Mouse (Mus musculus) CH12F3 (cell line): Measurements from ENCODE around the gene Immp2l.

ENCODE experiments used
- in situ Hi-C: fragments of 300-500 bp; cut with MboI; formaldehyde crosslinking; loops from 2 replicates; pipeline ENCODE4 v1.14.3; 2020; ENCODE audit warnings: low sequenced_read_pairs

Gene Immp2l

DNA sequence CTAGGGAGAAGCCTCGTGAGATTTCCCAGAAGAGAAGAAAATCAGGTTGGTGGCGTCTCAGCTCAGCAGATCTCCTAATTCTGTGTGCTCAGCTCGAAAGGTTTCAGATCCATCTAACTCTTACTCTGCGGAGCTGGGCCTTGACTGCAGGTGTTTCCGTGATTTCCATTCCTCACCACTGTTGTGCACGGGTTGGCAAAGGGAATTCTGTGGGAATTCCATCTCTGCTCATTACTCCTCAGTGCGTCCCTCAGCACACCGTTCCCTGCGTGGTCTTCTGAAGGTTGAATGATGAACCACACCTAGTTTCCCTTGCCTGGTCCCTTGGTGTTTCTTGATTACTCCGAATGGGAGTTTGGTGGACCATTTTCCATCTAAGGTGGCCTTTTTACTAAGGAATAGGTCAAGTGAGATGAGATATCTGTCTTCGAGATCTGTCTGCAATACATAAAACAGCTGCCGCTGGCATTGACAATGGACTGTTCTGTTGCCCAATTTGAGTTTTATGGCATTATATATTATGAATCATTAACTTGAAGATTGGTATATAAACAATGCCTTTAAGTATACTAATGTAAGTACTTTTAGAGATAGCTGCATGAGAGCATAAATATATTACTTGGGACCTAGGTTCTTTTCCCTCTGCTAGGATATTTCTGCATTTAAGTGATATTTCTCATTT lies 23.3 kb downstream of the Immp2l start:
- in situ Hi-C loops = no loop called here

DNA sequence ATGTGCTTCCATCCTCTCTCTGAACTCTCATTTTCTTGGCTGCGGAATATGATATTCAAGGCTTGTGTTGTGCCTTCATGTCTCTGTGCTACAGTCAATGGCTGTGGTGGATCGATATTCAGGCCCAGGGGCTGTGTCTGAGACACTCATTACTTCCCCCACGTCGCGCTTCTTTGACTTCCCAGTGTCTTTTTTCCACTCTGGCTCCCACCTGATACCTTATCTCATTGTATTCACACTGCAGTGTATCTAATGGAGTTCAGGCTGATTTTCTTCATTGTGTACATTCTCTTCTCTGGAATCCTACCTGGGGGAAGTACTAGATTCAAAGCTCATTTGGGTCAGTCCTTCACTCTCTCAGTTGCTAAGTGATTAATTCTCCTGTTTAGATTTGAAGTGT lies 27.1 kb downstream of the Immp2l start:
- in situ Hi-C loops = no loop called here

DNA sequence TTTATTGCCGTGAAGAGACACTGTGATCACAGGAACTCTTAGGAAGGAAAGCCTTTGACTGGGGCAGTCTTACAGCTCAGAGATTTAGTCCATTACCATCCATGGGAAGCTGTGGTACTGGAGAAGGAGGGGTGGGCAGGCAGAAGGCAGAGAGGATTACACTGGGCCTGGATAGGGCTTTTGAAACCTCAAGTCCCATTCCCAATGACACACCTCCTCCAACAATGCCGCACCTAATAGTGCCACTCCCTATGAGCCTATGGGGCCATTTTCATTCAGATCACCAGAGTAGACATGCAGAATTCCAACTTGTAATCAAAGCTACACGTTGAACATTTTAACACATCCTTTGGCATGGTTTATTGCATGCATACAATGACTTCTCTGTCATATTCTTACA lies 29.0 kb downstream of the Immp2l start:
- in situ Hi-C loops = no loop called here

DNA sequence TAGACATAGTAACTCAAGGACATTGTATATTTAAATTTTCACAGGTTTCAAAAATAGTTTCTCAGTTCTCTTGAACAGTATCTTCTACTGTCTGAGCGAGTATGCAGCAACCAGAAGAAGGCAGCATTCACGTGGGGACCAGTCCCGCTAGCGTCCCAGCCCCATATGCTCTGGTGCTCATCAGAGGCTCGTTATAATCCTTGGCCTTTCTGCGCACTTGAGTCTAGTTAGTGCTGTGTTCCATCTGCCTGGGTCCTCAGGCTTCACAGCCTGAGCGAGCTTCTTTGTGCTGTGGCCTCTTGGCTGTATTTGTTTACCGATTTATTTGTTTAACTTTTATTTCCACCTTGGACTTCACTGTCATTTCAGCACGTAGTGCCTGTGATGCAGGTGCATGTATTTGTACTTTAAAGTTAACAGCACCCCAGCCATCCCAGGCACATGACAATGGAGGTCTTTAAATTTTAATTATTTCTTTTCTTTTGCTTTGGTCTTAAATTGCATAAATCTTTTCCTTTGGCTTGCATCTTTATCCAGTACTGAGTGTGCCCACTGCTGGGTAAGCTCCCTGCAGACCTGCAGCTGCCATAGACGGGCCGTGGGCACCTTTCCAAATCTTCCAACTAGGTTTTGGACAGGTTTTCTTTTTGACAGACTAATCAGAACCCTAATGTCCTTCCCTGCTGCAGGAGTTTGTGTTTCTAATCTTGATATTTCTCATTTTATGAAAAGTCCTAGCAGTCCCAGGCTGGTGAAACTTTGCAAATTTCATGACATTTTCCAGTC lies 30.3 kb downstream of the Immp2l start:
- in situ Hi-C loops = no loop called here

DNA sequence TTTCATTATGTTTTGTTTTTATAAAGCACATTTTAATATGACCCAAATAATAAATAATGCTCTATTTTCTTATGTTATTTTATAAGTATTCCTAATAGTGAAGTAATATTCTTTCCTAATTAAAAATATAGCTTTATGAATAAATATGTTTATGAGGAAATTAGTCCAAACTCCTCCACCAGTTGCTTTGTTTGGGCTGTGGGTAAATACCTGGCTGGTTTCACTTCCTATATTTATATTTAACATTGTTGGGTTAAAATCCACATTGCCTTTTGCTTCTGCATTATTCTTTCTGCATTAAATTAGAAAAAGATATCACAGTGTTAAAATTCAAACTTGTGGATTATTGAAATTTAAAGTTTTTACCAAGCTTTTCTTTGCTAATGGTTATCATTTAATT lies 32.1 kb downstream of the Immp2l start:
- in situ Hi-C loops = no loop called here

DNA sequence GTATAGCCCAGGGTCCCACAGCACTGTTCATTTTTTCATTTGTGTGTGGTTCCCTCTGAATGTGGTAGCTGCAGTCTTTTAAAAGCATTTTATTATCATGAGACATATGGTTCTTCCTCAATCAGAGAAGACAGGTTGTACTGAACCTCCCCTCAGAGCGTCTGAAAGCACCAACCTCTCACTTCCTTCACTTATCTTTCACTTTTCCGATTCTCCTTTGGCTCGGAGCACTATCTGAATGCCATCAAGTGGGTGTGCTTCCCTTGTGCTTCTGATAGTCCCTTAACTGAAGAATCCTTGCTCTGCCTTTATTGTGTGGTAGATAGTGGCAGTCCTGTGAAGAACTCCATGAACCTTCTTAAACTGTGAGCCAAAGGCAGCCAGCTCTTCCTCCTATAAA lies 39.4 kb downstream of the Immp2l start:
- in situ Hi-C loops = no loop called here

DNA sequence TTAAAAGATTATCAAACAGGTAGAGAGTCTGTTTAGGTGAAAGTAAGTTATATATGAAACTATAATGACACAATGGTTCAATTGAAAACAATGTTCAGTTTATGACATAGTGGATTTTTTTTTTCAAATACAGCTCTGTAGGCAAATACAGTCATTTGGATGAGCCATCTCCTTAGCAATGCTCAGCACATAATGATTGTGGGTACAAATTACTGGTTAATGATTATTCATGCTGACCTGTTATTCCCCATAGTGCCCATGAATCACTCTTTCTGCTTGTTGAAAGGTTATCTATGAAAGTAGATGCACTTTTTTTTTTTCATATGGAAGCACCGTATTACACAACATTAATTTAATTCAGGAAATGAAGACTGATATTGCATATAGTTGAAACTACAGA lies 58.0 kb downstream of the Immp2l start:
- in situ Hi-C loops = no loop called here

DNA sequence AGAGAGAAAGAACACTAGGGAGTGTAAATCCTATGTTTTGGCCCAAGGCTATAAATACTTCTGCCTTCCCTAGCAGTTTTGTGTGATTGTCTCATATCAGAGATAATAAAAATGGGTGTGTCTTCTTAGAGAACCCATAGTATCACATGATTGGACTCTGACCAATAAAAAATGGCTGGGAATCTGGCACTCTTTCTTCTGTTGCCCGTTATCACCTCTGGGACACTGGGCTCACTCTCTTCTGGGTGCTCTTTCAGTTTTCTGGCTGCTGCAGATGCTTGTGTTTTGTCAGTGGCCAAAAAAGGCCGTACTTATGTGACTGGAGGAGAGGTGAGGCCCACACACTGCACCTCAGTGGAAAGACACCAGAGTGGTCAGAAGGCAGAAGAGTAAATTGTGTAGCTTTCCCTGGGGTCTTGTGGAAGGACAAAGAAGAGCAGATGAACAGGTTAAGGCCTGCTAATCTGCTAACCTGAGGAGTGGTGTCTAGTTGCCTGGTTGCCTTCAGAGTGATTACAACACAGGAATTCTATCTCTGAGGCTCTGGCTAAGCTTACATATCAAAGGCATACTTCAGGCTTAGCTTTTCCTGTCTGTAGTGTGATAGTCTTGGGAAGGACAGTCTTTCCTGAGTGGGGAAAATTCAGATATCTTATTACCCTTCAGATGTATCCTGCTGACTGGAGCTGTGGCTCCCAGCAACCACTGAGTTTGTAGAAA lies 60.6 kb downstream of the Immp2l start:
- in situ Hi-C loops = no loop called here

DNA sequence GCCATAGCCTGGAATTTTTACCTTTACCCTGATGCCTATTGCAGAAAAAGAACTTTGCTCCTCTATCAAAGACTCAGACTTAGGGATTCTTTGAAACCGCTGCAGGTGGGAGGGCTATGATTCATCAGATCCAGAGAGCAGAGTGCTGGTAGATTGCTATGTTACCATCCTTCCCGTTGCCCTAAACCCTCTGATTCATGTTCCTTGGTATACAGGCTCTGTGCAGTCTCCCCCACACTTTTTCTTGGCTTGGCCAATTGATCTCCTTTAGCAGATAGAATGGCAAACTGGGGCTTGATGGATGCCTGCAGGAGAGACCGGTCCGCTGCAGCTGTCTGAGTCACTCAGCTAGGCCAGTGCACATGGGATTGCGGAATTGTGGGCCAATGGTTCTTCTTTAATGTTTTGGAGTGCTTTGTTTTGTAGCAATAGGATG lies 66.1 kb downstream of the Immp2l start:
- in situ Hi-C loops = loop anchor here (10.0 kb wide), 1 partner anchor 245 kb away; no protein-coding TSS in a partner anchor

DNA sequence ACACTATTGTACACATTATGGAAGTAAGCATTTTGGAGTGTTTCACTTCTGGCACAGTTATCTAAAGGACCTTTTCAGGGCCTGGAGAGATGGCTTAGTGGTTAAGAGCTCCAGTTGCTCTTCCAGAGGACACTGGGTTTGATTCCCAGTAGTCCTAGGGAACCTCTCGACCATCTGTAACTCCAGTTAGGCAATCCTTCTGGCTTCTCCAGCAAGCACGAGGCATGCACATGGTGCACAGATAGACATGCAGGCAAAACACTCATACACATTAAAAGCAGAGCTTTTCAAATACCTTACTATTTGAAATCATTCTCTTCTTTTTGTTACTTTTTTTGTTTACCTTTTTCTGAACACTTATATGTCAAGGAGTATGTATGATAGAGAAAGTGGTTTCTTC lies 66.9 kb downstream of the Immp2l start:
- in situ Hi-C loops = loop anchor here (10.0 kb wide), 1 partner anchor 246 kb away; no protein-coding TSS in a partner anchor

DNA sequence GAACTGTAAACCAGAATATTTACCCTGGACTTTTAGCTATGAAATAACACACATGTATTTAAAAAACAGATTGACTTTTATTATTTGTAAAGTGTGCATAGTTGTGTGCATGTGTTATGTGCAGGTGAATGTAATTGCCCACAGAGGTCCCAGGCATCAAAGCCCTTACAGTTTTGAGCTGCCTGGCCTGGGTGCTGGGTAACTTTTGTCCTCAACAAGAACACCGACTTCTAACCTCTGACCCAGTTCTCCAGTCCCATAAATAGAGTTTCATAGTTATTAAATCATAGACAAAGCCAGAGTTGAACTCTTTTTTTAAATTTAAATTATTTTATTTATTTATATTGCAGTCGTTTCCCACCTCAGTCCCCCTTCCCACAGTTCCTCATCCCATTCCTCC lies 67.4 kb downstream of the Immp2l start:
- in situ Hi-C loops = loop anchor here (10.0 kb wide), 1 partner anchor 247 kb away; no protein-coding TSS in a partner anchor

DNA sequence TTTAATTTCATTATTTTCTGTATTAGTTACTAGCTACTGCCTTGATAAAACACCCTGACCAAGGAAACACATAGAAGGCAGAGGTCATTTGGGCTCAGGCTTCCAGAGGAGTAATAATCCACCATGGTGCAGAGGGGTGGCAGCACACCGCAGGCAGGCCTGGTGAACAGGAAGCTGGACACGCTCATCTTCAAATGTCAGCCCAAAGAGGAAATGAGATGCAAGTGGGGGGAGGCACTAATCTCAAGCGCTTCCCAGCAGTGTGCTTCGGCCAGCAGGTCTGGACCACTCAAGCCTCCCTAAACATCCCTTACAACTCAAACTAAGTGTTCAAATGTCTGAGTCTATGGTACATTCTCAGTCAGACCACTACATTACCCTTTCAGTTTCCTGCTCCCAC lies 72.2 kb downstream of the Immp2l start:
- in situ Hi-C loops = loop anchor here (10.0 kb wide), 1 partner anchor 251 kb away; no protein-coding TSS in a partner anchor

DNA sequence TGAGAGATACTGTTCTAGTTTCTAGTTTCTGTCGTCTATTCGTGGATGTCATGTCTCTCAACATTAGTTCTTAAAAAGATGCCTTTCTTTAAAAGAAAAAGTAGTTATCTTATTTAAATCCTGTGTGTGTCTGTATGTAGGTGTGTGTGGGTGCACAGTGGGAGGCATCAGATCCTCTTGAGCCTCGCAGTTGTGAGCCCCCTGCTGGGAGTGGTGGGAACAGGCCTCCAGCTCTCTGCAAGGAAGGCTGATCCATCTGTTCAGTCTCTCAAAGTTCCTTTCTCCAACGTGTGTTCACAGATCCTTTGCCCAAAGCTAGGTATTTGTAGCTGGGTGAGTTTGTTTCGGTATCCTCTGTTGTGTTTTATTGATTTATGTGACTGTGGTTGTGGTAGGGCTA lies 73.5 kb downstream of the Immp2l start:
- in situ Hi-C loops = loop anchor here (10.0 kb wide), 1 partner anchor 253 kb away; no protein-coding TSS in a partner anchor

DNA sequence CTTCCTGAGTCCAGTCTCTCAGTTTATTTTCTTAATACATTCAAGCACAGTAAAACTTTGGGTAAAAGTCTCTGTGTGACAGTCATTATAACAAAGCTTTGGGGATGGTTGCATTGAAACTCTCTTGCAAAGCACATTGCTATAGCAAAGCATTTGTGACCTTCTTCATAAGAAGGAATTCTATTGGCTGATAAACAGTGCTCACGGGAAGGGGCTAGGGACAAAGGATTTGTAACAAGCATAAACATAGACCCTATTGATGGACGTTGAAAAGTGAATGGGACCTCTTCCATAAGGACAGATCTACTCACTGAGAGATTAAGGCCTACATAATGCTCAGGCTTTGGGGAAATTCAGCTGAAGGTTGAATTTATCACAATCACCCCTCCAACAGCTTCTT lies 85.1 kb downstream of the Immp2l start:
- in situ Hi-C loops = loop anchor here (25.0 kb wide), 1 partner anchor 378 kb away; the partner anchor contains the start of gene Lrrn3

DNA sequence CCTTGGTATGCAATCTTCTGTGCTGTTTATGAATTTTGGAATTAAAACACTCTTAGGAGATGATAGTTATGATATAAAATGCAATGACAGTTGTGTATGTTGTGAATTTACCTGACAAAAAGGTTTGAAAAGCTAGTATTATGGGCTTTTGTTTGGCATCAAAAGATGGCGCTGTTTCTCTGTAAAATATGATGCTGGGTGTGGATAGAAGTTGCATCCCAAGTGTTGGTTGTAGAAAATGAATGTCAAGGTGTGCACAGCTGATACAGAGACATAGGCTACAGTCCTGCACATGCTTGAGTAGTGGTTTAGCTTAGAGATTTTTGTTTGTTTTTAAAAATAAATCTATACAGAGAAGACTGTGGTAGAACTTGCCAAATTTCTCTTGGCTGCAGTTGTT lies 87.6 kb downstream of the Immp2l start:
- in situ Hi-C loops = loop anchor here (25.0 kb wide), 1 partner anchor 376 kb away; the partner anchor contains the start of gene Lrrn3

DNA sequence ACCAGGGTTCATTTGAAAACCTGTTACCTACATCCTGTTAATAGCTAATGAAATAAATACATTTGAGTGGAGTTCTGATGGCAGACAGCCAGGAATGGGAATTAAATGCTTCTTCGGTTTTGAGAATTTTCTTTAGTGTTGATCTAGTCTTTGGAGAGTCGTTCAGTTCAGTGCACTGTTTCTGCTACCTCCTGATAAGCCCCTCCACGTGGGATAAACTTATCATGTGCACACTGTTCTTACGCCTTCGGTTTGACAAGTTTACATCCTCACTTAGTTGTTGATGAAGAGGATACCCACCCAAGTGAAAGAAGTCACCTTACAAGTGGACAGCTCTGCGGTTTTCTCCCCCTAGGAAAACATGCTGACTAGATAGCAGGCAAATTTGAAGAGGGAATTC lies 88.2 kb downstream of the Immp2l start:
- in situ Hi-C loops = loop anchor here (25.0 kb wide), 1 partner anchor 375 kb away; the partner anchor contains the start of gene Lrrn3

DNA sequence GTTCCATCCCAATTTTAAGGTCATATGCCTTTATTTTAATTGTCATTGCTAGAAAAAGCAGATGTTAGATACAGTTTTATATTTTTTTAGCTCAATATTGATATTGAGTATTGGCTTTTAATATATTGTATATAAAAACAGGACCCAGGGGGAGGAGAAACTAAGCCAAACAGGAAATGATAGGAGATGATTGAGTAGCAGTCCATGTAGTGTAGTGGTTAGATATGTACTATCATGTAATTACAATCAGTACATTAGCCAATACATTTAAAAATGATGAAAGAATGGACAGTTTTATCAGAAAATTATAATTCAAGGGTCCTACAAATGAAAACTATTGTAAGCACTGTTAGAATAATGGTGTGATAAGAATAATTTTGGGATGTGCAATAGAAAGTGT lies 94.5 kb downstream of the Immp2l start:
- in situ Hi-C loops = loop anchor here (25.0 kb wide), 1 partner anchor 369 kb away; the partner anchor contains the start of gene Lrrn3

DNA sequence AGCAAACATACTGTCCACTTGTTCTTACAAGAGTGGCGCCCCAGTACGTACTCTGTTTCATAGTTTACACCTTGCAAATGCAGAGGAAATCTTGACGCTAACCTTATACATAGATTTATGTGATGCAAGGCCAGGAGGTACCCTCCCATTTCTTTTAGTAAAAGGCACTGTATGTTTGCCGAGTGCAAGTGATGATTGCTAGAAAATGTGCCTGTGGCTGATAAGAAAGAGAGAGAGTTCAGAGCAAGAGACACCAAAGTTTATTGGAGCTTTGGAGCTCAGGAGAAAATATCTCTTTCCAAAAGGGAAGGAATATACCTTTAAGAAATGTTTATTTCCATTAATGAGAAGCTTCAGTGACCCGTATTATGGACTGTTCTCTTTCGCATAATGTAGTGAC lies 95.8 kb downstream of the Immp2l start:
- in situ Hi-C loops = loop anchor here (25.0 kb wide), 1 partner anchor 368 kb away; the partner anchor contains the start of gene Lrrn3

DNA sequence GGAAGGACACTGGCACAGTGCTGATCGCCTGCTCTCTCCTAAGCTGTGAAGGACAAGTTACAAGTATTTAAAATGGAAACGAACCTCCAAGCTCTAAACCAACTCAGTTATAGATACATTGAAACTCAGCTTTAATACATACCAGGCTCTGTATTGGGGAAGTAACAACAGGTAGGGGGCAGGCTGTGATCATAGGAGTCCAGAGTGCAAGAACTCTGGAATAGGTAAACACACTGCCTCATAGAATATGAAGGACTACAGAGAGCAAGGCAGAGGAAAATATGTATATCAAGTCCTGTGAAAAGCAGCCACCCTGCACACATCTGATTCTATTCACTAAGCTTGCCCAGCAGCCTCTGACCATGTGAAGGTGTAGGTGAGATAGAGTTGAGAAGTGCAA lies 99.3 kb downstream of the Immp2l start:
- in situ Hi-C loops = loop anchor here (25.0 kb wide), 1 partner anchor 364 kb away; the partner anchor contains the start of gene Lrrn3

DNA sequence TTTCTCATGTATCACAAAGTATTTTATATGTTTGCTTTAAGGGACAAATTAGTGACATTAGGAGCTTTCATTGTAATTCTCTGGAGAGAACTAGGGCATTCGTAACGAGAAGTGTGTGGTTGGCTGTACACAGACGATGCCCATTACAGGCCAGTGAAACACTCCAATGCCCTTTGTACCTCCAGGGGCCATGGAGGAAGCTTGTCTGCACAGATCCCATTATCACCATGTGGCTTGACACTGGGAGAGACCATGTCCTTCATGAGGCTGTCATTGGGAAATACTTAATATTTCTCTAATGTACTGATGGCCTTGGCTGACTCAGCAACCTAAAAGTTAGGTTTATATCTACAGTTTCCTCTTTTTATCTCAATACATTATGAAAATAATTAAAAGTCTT lies 111.0 kb downstream of the Immp2l start:
- in situ Hi-C loops = no loop called here

DNA sequence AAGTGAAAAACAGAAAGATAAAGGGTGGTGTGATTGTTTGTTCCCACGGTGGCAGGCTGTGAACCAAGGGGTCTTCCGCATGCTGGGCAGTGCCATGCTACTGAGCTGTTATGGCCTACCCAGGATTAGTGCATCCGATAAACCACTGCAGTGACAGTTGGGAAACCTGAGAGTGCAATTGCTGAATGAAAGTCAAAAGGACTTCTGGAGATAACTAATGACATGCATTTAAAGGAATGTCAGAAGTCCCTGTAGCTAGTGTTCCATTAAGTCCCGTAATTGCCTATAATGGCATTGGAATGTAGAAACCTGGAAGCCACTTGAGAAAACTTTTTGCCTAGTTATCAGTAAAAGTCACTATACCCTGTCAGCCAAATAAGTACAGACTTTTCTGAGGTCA lies 135.7 kb downstream of the Immp2l start:
- in situ Hi-C loops = no loop called here
